Mouse (Mus musculus) T-helper 1 cell (primary cell): ENCODE measurements around the gene Nrxn1.

Experiments used
- in situ Hi-C: fragments of 300-600 bp; cut with MboI, MseI; formaldehyde crosslinking; loops from one replicate; pipeline ENCODE4 v1.15.1; 2025; ENCODE audit warnings: high pct_unique_total_duplicates

The Nrxn1 gene

DNA sequence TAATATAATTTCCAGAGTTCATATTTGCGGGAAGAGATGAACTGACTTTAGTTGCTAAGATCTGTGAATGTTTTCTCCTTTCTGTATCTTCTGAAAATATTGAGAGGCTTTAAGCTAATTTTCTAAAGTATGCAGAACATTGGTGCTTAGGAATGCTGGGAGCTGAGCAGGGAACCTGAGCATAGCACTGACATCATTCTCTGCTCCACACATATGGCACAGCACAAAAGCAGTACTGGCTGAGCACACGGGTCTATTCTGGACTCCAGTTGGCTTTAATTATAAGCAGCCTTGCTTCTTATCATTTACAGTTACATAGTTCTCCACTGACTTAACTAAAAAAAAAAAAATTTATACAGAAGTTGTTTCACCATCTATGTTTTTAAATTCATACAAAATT lies 641.5 kb downstream of the Nrxn1 start:
- in situ Hi-C loops, result no loop called here

- in situ Hi-C loops, result no loop called here
These were observed 649.8 kb downstream of the Nrxn1 start for GRCm38 (mm10) chr17:90443067-90443466.

DNA sequence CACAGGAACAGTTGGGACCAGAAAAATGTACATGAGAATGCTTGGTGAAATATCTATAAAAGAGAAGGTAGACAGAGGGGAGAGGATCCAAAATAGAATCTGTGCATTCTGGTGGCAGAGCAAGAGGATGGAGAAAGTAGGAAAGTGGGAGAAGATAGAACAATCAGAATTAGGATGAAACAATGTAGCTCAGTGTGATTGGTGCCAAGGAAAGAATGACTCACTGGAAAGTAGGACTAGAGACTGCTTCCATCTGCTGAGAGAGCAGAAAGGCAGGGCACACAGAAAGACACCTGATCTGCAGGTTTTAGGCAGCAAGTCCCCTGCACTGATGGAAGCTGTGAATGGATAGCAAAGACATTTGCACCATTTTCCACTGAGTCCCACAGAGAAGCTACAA lies 657.0 kb downstream of the Nrxn1 start:
- in situ Hi-C loops, result no loop called here

DNA sequence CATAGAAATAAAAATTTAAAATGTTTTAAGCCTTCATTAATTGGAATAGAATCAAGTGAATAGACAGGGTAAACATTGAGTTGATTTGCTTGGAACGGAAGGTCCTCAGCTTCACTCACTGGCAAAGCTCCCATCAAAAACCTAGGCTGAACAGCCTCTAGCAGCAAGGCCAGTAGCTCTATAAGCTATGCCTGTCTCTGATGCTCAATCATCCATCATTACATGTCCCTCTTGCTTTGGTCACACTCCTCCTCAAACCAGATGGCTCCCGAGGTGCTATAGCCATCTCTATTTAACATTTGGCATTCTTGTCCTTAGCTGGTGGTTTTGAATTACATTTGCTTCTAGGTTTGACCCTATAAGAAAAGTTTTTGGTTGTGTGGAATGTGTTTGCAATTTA lies 657.5 kb downstream of the Nrxn1 start:
- in situ Hi-C loops, result no loop called here

GRCm38 (mm10) chr17:90430211-90430610 lies 662.7 kb downstream of the Nrxn1 start:
- in situ Hi-C loops, result no loop called here

- in situ Hi-C loops, result no loop called here
These were observed 666.9 kb downstream of the Nrxn1 start for GRCm38 (mm10) chr17:90425974-90426373.

GRCm38 (mm10) chr17:90422591-90422990 lies 670.3 kb downstream of the Nrxn1 start:
- in situ Hi-C loops, result no loop called here

DNA sequence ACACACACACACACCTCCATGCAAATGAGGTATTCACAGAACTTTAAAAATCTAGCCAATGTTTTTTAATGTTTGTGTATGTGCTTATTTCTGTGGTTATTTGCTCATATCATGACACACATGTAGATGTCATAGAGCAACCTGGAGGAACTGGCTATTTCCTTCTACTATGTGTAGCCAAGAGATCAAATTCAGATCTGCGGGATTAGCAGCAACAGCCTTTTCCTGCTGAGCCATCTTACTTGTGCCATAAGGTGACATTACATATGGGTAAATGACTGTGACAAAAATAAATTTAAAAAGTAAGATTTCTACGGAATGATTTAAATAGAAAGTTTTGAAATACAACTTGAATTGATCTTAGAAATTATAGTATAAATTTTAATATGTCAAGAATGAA lies 672.1 kb downstream of the Nrxn1 start:
- in situ Hi-C loops, result no loop called here

- in situ Hi-C loops, result no loop called here
These were observed 673.3 kb downstream of the Nrxn1 start for GRCm38 (mm10) chr17:90419615-90420014.

DNA sequence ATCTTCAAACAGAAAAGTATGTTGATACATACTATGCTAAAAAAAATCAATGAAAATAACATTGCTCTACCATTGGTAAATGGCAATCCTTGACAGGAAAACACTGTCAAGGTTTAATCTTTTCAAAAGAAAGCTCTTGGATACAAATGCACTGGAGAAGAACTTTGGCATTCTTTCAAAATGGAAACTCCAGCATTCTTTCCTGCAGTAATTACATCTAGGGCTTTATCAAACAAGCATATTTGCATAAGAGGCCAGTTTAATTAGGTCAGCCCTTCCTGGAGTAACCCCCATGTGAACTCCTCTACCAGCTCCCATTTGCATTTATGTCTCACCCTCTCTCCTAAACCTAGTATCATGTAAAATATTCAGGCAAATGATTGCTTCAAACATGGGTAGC lies 696.5 kb downstream of the Nrxn1 start:
- in situ Hi-C loops, result no loop called here

GRCm38 (mm10) chr17:90394606-90395005 lies 698.3 kb downstream of the Nrxn1 start:
- in situ Hi-C loops, result no loop called here

DNA sequence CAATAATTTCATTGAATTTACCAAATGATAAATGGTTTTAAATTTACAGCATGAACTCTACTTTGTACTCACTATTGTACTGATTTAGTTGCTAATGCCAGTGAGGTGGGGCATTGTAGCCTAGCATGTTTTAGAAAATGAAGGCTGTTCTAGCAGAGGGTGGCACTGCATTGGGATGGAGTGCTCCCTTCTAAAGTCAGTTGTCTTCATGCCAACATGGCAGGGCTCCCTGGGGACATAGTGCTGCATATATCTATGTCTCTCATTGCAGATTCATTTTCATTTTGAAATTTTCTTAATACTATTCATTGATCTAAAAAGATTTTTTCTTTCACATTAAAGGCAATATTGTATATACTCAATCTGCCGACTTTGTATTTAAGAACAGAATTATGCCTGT lies 700.1 kb downstream of the Nrxn1 start:
- in situ Hi-C loops, result no loop called here

- in situ Hi-C loops, result no loop called here
These were observed 702.3 kb downstream of the Nrxn1 start for GRCm38 (mm10) chr17:90390316-90391212.

GRCm38 (mm10) chr17:90384856-90385255 lies 708.0 kb downstream of the Nrxn1 start:
- in situ Hi-C loops, result no loop called here

DNA sequence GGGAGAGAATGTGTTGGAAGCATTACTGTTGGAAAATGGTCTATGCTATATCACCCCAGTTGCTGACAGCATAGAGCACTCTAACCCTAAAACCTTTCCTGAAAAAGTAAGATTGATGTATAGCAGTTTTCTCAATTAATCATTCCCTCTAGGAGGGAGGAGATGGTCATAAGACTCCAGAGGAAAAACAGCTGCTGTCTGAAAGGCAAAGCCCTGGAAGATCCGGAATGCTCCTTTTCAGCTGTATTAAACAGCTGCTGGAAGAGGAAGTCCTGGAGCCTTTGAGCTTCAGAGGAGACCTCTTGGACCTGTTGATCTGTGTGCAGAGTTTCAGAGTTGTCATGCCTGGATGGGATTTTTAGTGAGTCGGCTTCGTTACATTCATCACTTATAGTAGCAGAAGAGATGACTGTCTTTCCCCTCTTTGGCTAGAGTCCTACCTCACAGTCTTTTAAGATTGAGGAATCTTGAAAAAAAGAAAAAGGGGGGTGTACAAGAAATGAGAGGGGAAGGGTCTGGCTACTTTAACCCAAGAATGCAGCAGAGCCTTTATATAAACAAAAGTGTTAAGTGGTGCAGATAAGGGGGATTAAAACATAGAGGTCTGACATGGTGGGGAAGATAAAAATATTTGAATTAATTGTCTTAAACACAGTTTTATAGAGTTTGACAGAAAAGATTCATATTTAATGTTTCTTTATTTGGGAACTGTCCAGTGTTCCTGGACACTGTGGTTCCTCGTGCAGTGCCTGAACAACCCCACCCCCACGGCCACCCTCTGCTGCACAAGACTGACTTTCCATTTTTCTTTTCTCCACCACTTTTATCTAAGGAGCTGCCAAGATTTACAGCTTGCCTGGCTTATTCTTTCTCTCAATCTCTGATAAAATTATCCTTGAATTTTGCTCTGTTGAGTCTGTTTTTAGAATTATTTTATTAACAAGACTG lies 710.1 kb downstream of the Nrxn1 start:
- in situ Hi-C loops, result no loop called here

DNA sequence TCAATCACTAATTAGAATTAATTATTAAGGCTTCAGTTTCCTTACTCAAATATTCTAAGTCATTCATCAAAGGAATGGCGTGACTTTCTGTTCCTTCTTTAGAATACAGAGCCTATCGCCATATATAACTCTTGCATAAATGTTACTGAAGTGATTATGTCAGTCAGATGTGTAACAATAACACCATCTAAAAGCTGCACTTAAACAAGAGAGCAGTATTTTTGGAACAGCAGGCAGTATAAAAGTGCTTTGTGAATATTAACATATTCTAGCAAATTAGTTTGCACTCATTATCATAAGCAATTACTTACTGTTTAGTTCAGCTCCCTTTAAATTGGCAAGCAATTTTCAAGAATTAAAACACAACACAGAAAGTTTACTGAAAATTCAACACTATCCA lies 716.3 kb downstream of the Nrxn1 start:
- in situ Hi-C loops, result no loop called here

DNA sequence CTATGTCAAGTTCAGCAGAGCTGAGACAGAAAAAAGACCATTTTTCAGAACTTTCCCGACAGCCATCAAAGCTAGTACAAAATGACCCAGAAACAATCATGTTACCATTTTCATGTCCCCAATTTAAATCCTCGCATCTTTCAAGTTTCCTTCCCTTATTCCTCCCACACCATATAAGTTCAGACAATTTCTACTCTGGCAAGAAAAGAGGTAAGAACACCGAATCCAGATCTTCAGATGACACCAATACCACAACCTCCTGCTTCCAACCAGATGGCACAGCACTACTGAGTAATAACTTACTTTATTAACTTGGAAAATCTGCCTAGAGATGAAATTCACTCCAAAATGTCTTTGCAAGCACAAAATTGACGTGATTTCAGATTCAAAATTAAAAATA lies 730.7 kb downstream of the Nrxn1 start:
- in situ Hi-C loops, result no loop called here

DNA sequence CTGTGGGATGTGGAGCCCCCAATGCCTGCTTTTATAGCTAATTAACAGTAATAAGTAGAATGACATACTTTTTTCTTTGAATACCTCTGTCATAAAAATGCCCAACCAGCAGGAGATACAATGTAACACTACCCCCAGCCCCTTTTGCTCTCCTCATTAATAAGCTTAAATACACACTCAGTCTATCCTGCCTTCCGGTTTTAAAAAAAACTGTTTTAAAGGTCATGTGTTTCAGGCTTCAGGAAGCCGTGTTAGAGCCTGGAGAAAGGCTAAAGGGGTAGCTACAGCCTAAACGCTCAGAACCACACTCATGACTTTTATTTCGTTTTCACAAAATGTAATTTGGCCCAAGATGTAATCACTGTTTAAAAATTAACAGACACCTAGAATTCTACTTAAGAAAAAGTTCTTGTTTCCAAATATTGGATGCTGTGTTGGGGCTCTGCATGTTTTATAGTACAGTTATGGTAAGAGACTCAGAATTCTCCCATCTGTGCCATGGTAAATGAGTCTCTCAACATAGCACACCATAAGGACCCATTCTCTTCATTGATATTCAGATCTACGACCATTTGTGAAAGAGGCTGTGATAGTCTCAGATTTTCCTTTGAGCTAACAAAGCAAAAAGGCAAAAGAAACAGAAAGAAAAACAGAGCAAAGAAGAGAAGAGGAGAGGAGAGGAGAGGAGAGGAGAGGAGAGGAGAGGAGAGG lies 743.3 kb downstream of the Nrxn1 start:
- in situ Hi-C loops, result no loop called here

GRCm38 (mm10) chr17:90346735-90347475 lies 746.0 kb downstream of the Nrxn1 start:
- in situ Hi-C loops, result no loop called here

DNA sequence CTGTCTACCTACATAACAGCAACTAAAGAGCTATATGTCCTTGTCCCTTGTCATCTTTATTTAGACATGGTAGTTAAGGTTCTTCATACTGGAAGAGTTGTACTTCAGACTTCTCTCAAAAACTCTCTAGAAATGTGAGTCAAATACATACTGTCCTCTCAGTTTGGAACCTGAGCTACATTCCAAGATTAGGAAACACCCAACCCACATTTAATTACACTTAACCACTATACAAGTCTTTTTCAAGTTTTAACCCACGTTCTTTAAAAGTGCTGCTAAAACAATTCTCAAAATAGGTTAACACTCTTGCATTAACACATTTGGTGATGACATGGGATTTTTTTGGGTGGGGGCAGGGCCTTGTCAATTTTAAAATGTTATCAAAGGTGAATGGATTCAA lies 759.4 kb downstream of the Nrxn1 start:
- in situ Hi-C loops, result no loop called here

- in situ Hi-C loops, result no loop called here
These were observed 769.2 kb downstream of the Nrxn1 start for GRCm38 (mm10) chr17:90323674-90324073.
